Mouse (Mus musculus): ENCODE data around the gene Erc2. TPM values are rescaled to one million over a fixed set of nuclear protein-coding genes. Genes with fewer than 3 reads are reported as not detected.

Erc2 gene
- polyA plus RNA-seq, 1 experiment = 0.90 TPM

DNA sequence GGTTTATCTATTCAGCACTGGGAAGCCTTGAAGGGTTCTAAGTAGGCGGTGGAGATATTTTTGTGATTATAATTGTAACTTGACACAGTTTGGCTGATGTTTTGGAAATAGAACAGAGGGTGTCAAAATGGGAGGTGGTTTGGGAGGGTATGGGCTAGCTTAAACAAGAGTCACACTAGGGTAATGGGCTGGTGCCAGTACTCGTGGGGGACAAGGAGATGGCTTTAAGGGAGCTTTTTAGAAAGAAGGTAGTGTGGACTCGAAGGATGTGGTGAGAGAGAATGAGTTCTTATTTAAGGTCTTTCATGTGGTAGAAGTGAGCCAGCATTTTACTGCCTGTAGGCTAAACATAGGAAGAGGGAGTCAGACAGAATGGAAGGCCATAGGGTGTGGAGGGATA is 19.2 kb downstream of the Erc2 start:
- Histone ChIP-seq H3K79me2 (ENCODE audit: control insufficient read depth, insufficient read depth) (no peaks in the 10 kb centered on the region), H3K4me3 (ENCODE audit: insufficient read depth, poor library complexity, severe bottlenecking) (no peak overlapping the region), H3K36me3 (ENCODE audit: control insufficient read depth, insufficient read depth) (no peaks in the 10 kb centered on the region), H3K79me3 (ENCODE audit: low read depth) (no peaks in the 10 kb centered on the region), H3K27me3 (ENCODE audit: control insufficient read depth, insufficient read depth, insufficient read length) (no peaks in the 10 kb centered on the region), H3ac (ENCODE audit: control insufficient read depth, insufficient read length, low read depth) (no peak overlapping the region)
- TF ChIP-seq USF1 (IDR thresholded peaks at IDR 0.05; ENCODE audit: low read depth) (no peak), CEBPB (IDR thresholded peaks at IDR 0.05; ENCODE audit: low read depth) (no peak), MYOG (IDR thresholded peaks at IDR 0.05; ENCODE audit: control insufficient read depth, extremely low read depth, insufficient read length) (no peak), MYOD1 (IDR thresholded peaks at IDR 0.05; ENCODE audit: control insufficient read depth, insufficient read length, low read depth) (no peak), FOSL1 (IDR thresholded peaks at IDR 0.05; ENCODE audit: insufficient read depth, low read length, poor library complexity, severe bottlenecking) (no peak), CTCF (IDR thresholded peaks at IDR 0.05; ENCODE audit: control insufficient read depth, insufficient read depth, insufficient read length) (no peak), MAX (IDR thresholded peaks at IDR 0.05) (no peak)

DNA sequence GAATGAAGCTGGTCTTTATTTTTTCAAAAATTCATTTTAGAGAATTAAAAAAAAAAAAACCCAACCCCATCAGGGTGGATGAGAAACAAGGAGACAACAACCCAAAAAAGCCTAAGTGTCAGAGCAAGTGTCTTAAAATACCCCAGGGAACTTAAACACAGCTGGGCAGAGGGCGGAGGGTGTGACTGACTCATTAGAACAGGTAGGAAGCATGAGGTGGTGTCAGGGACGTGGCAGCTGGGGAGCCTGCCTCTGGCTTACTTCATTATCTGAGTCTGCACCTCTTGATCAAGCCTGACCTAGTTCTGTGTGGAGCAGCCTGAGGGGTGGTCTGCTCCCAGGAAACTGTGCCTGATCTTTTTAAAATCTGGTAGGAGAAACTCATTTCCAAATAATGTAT is 20.8 kb downstream of the Erc2 start:
- Histone ChIP-seq H3K79me2 (ENCODE audit: control insufficient read depth, insufficient read depth) (no peaks in the 10 kb centered on the region), H3K79me3 (ENCODE audit: low read depth) (no peaks in the 10 kb centered on the region), H3K4me3 (ENCODE audit: insufficient read depth, poor library complexity, severe bottlenecking) (no peak overlapping the region), H3K27me3 (ENCODE audit: control insufficient read depth, insufficient read depth, insufficient read length) (no peaks in the 10 kb centered on the region), H3K36me3 (ENCODE audit: control insufficient read depth, insufficient read depth) (no peaks in the 10 kb centered on the region), H3ac (ENCODE audit: control insufficient read depth, insufficient read length, low read depth) (no peak overlapping the region)
- TF ChIP-seq MYOD1 (IDR thresholded peaks at IDR 0.05; ENCODE audit: control insufficient read depth, insufficient read length, low read depth) (no peak), MYOG (IDR thresholded peaks at IDR 0.05; ENCODE audit: control insufficient read depth, extremely low read depth, insufficient read length) (no peak), USF1 (IDR thresholded peaks at IDR 0.05; ENCODE audit: low read depth) (no peak), CEBPB (IDR thresholded peaks at IDR 0.05; ENCODE audit: low read depth) (no peak), MAX (IDR thresholded peaks at IDR 0.05) (no peak), CTCF (IDR thresholded peaks at IDR 0.05; ENCODE audit: control insufficient read depth, insufficient read depth, insufficient read length) (no peak), FOSL1 (IDR thresholded peaks at IDR 0.05; ENCODE audit: insufficient read depth, low read length, poor library complexity, severe bottlenecking) (no peak)

DNA sequence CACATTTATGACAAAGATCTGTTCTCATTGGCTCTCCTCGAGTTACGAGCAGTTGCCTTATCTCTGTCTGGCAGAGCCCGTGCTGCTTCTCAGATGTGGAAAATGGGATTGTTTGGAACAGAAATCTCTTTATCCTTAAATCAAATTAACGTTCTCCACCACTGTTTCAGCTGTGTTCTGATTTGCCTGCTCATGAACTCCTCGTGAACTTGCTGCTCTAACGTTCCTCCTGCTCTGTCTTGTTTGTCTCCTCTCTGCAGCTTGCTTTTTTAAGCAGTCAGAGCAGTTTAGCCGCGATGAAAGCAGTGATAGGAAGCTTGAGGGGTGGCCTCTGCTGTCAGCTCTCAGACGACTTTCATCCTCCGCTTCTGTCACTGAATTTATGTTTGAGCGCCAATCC is 32.4 kb downstream of the Erc2 start:
- TF ChIP-seq MYOG (IDR thresholded peaks at IDR 0.05; ENCODE audit: control insufficient read depth, extremely low read depth, insufficient read length) (no peak), CTCF (IDR thresholded peaks at IDR 0.05; ENCODE audit: control insufficient read depth, insufficient read depth, insufficient read length) (no peak), MYOD1 (IDR thresholded peaks at IDR 0.05; ENCODE audit: control insufficient read depth, insufficient read length, low read depth) (no peak), FOSL1 (IDR thresholded peaks at IDR 0.05; ENCODE audit: insufficient read depth, low read length, poor library complexity, severe bottlenecking) (no peak), MAX (IDR thresholded peaks at IDR 0.05) (no peak), USF1 (IDR thresholded peaks at IDR 0.05; ENCODE audit: low read depth) (no peak), CEBPB (IDR thresholded peaks at IDR 0.05; ENCODE audit: low read depth) (no peak)
- Histone ChIP-seq H3K36me3 (ENCODE audit: control insufficient read depth, insufficient read depth) (no peaks in the 10 kb centered on the region), H3K79me2 (ENCODE audit: control insufficient read depth, insufficient read depth) (no peaks in the 10 kb centered on the region), H3K27me3 (ENCODE audit: control insufficient read depth, insufficient read depth, insufficient read length) (no peaks in the 10 kb centered on the region), H3ac (ENCODE audit: control insufficient read depth, insufficient read length, low read depth) (no peak overlapping the region), H3K79me3 (ENCODE audit: low read depth) (no peaks in the 10 kb centered on the region), H3K4me3 (ENCODE audit: insufficient read depth, poor library complexity, severe bottlenecking) (no peak overlapping the region)

DNA sequence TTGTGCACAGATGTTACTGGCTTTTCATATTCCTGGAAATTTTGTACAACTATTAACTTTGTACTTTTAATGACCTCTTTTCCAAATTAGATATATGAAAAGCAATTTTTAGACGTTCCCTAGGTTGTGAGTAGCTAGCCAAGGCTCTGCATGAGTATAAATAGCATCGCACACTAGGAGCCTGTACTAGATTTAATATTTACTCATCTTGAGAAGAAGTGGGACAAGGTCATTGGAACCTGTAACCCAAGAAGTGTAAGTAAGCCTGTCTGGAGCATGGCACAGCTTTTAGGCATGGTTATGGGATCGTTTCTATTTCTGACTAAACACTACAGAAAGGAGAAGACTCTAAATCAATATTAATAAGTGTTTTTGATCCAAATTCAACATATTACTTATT is 36.4 kb downstream of the Erc2 start:
- no peak for TF ChIP-seq MAX (IDR thresholded peaks at IDR 0.05)
- no peak for TF ChIP-seq MYOG (IDR thresholded peaks at IDR 0.05; ENCODE audit: control insufficient read depth, extremely low read depth, insufficient read length)
- TF ChIP-seq CTCF (IDR thresholded peaks at IDR 0.05; ENCODE audit: control insufficient read depth, insufficient read depth, insufficient read length) = no peak
- no peaks in the 10 kb centered on the region for H3K79me2 ChIP-seq (ENCODE audit: control insufficient read depth, insufficient read depth)
- H3K36me3 ChIP-seq (ENCODE audit: control insufficient read depth, insufficient read depth) = no peaks in the 10 kb centered on the region
- no peak overlapping the region for H3K4me3 ChIP-seq (ENCODE audit: insufficient read depth, poor library complexity, severe bottlenecking)
- no peaks in the 10 kb centered on the region for H3K79me3 ChIP-seq (ENCODE audit: low read depth)
- no peak overlapping the region for H3ac ChIP-seq (ENCODE audit: control insufficient read depth, insufficient read length, low read depth)
- no peaks in the 10 kb centered on the region for H3K27me3 ChIP-seq (ENCODE audit: control insufficient read depth, insufficient read depth, insufficient read length)

DNA sequence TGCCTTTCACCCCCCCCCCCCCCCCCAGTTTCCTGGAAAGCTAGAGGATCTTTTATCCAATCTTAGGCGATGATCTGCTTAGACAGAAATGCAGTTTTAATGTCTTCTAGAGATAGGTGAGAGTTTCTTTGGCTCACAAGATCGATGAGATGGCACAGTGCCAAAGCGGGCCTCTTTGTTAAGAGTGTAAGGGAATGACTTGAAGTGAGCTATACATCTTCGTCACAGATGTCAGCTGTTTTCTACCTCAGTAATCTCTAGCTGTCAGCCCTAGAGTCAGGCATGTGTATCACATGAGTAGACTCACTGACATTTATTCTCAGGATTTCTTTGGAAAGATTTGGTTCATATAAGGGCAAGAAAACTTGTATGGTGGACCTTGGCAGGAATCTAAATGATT is 39.2 kb downstream of the Erc2 start:
- Histone ChIP-seq H3K4me3 (ENCODE audit: insufficient read depth, poor library complexity, severe bottlenecking) (no peak overlapping the region), H3K27me3 (ENCODE audit: control insufficient read depth, insufficient read depth, insufficient read length) (no peaks in the 10 kb centered on the region), H3K79me2 (ENCODE audit: control insufficient read depth, insufficient read depth) (no peaks in the 10 kb centered on the region), H3K36me3 (ENCODE audit: control insufficient read depth, insufficient read depth) (no peaks in the 10 kb centered on the region), H3K79me3 (ENCODE audit: low read depth) (no peaks in the 10 kb centered on the region), H3ac (ENCODE audit: control insufficient read depth, insufficient read length, low read depth) (no peak overlapping the region)
- TF ChIP-seq MYOD1 (IDR thresholded peaks at IDR 0.05; ENCODE audit: control insufficient read depth, insufficient read length, low read depth) (no peak), MAX (IDR thresholded peaks at IDR 0.05) (no peak), CTCF (IDR thresholded peaks at IDR 0.05; ENCODE audit: control insufficient read depth, insufficient read depth, insufficient read length) (no peak), CEBPB (IDR thresholded peaks at IDR 0.05; ENCODE audit: low read depth) (no peak), FOSL1 (IDR thresholded peaks at IDR 0.05; ENCODE audit: insufficient read depth, low read length, poor library complexity, severe bottlenecking) (no peak), USF1 (IDR thresholded peaks at IDR 0.05; ENCODE audit: low read depth) (no peak), MYOG (IDR thresholded peaks at IDR 0.05; ENCODE audit: control insufficient read depth, extremely low read depth, insufficient read length) (no peak)

DNA sequence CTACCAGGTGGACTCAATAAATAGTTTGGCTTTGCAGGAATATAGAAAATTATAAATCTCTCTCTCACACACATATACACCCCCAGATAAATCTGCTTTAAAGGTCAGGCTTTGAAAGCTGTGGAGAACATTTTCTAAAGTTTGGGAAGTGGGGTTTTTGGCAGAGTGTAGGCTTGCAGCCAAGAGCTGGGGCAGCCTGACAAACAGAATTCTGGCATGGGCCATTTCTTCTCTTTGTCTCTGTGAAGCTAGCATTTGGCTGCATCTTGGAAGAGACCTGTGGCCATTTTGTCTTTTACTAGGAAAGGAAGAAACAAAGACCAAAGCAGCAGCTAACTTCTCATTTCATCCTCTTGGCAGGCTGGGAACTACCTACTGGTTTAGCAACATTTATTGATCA is 40.0 kb downstream of the Erc2 start:
- H3K27me3 ChIP-seq (ENCODE audit: control insufficient read depth, insufficient read depth, insufficient read length) = no peaks in the 10 kb centered on the region
- no peaks in the 10 kb centered on the region for H3K36me3 ChIP-seq (ENCODE audit: control insufficient read depth, insufficient read depth)
- TF ChIP-seq MAX (IDR thresholded peaks at IDR 0.05) = no peak
- no peak for TF ChIP-seq FOSL1 (IDR thresholded peaks at IDR 0.05; ENCODE audit: insufficient read depth, low read length, poor library complexity, severe bottlenecking)
- no peak for TF ChIP-seq CTCF (IDR thresholded peaks at IDR 0.05; ENCODE audit: control insufficient read depth, insufficient read depth, insufficient read length)
- TF ChIP-seq MYOD1 (IDR thresholded peaks at IDR 0.05; ENCODE audit: control insufficient read depth, insufficient read length, low read depth) = no peak
- no peak for TF ChIP-seq CEBPB (IDR thresholded peaks at IDR 0.05; ENCODE audit: low read depth)
- no peak for TF ChIP-seq MYOG (IDR thresholded peaks at IDR 0.05; ENCODE audit: control insufficient read depth, extremely low read depth, insufficient read length)
- no peak for TF ChIP-seq USF1 (IDR thresholded peaks at IDR 0.05; ENCODE audit: low read depth)
- no peaks in the 10 kb centered on the region for H3K79me2 ChIP-seq (ENCODE audit: control insufficient read depth, insufficient read depth)
- H3ac ChIP-seq (ENCODE audit: control insufficient read depth, insufficient read length, low read depth) = no peak overlapping the region
- no peaks in the 10 kb centered on the region for H3K79me3 ChIP-seq (ENCODE audit: low read depth)
- no peak overlapping the region for H3K4me3 ChIP-seq (ENCODE audit: insufficient read depth, poor library complexity, severe bottlenecking)
